Mouse (Mus musculus) spleen, adult 2 months (tissue): Measurements from ENCODE around the gene Srd5a1. TPM values are rescaled to one million over a fixed set of nuclear protein-coding genes. Genes with fewer than 3 reads are reported as not detected.

Experiments used
- DNase-seq, 2 experiments: peaks; one replicate each; pipeline versions ENCODE4 v3.0.0 to v3.0.0-alpha.2; 2012 to 2021; ENCODE audit warnings: low spot score in 2 of 2, low read depth in 1 of 2
- H3K27ac ChIP-seq: fragments of 200-500 bp; 2 replicates; pipeline ENCODE4 v1.5.1; 2012; ENCODE audit warnings: low read length, inconsistent platforms; ENCODE audit not compliant: insufficient read depth
- H3K27me3 ChIP-seq: fragments of 200-500 bp; 2 replicates; pipeline ENCODE4 v1.6.1; 2012; ENCODE audit warnings: mild to moderate bottlenecking, moderate library complexity, low read length, inconsistent platforms; ENCODE audit not compliant: control insufficient read depth, insufficient read depth
- H3K36me3 ChIP-seq: fragments of 200-500 bp; 2 replicates; pipeline ENCODE4 v1.6.1; 2012; ENCODE audit warnings: mild to moderate bottlenecking, low read length, inconsistent platforms; ENCODE audit not compliant: control insufficient read depth, insufficient read depth
- H3K4me1 ChIP-seq: fragments of 200-500 bp; 2 replicates; pipeline ENCODE4 v1.6.1; 2011; ENCODE audit warnings: inconsistent platforms; ENCODE audit not compliant: control insufficient read depth, insufficient read depth, insufficient read length
- H3K4me3 ChIP-seq: fragments of 200-500 bp; 2 replicates; pipeline ENCODE4 v1.5.1; 2011; ENCODE audit warnings: mild to moderate bottlenecking, inconsistent platforms; ENCODE audit not compliant: insufficient read depth, insufficient read length; ENCODE audit errors: extremely low read depth
- CTCF ChIP-seq: fragments of 200-500 bp; IDR thresholded peaks from 2 replicates; pipeline ENCODE4 v1.5.1; 2011; ENCODE audit warnings: mild to moderate bottlenecking, inconsistent platforms; ENCODE audit not compliant: insufficient read depth, insufficient read length, insufficient replicate concordance; ENCODE audit errors: extremely low read depth
- POLR2A ChIP-seq: fragments of 200-500 bp; IDR thresholded peaks from 2 replicates; pipeline ENCODE4 v1.6.1; 2011; ENCODE audit warnings: low read depth, low read length, inconsistent platforms
- WGBS: fragments of 180-500 bp; shearing (Covaris S2); methylation state at CpG from one replicate; pipeline ENCODE4 v1.1.7; 2018; 5-methylcytosine and 5-hydroxymethylcytosine counted together
- polyA plus RNA-seq: library from polyadenylated mRNA; depleted of rRNA; stranded (reverse); fragments of >200 nt; gene quantifications from 2 replicates; pipeline ENCODE4 v1.2.3, GENCODE M21; 2012

Gene Srd5a1
- polyA plus RNA-seq, 1 experiment, result 0.82 TPM

- Histone ChIP-seq H3K4me3 (no peak overlapping the region), H3K27me3 (no peaks in the 10 kb centered on the region), H3K27ac (no peak overlapping the region), H3K36me3 (no peaks in the 10 kb centered on the region), H3K4me1 (no peaks in the 10 kb centered on the region)
- WGBS, result 88% methylated on average over 12 of the region's 12 CpGs
- DNase-seq, result no peak
- TF ChIP-seq POLR2A, result no peak
- no peak for TF ChIP-seq CTCF
These were observed 48.3 kb downstream of the Srd5a1 start for GRCm38 (mm10) chr13:69562654-69563574.

- Histone ChIP-seq H3K4me3 (no peak overlapping the region), H3K4me1 (no peaks in the 10 kb centered on the region), H3K27ac (no peak overlapping the region), H3K36me3 (no peaks in the 10 kb centered on the region), H3K27me3 (no peaks in the 10 kb centered on the region)
- TF ChIP-seq CTCF (no peak), POLR2A (no peak)
- no peak for DNase-seq
- WGBS, result 86% methylated on average over 9 of the region's 9 CpGs
These were observed 49.2 kb downstream of the Srd5a1 start for GRCm38 (mm10) chr13:69562004-69562403.

- Histone ChIP-seq H3K36me3 (no peaks in the 10 kb centered on the region), H3K27me3 (no peaks in the 10 kb centered on the region), H3K4me1 (no peaks in the 10 kb centered on the region), H3K4me3 (no peak overlapping the region), H3K27ac (no peak overlapping the region)
- 75% methylated on average over 13 of the region's 13 CpGs for WGBS
- no peak for TF ChIP-seq CTCF
- no peak for TF ChIP-seq POLR2A
- no peak for DNase-seq
These were observed 51.8 kb downstream of the Srd5a1 start for GRCm38 (mm10) chr13:69559291-69559961.

- 82% methylated on average over 6 of the region's 6 CpGs for WGBS
- Histone ChIP-seq H3K4me1 (no peaks in the 10 kb centered on the region), H3K27me3 (no peaks in the 10 kb centered on the region), H3K27ac (no peak overlapping the region), H3K36me3 (no peaks in the 10 kb centered on the region), H3K4me3 (no peak overlapping the region)
- DNase-seq, result no peak
- TF ChIP-seq POLR2A (no peak), CTCF (no peak)
These were observed 53.1 kb downstream of the Srd5a1 start for GRCm38 (mm10) chr13:69558098-69558660.

DNA sequence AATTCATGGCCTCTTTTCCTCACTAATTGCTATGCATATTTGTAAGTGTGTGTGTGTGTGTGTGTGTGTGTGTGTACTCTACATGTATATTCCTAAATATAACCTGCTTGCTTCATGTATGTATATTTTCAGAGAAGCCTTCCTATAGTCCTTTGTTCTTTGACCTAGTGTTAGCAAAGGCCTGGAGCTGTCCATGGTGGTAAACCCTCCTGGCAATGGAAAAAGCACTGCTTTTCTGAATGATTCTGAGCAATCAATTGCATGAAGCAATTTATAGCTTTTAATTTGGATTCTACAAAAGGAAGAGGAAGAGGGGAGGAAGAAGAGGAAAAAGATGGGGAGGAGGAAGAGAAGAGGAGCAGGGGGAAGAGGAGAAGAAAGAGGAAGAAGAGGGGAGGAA is 54.5 kb downstream of the Srd5a1 start:
- TF ChIP-seq CTCF (no peak), POLR2A (no peak)
- no peak overlapping the region for H3K27ac ChIP-seq
- H3K4me3 ChIP-seq, result no peak overlapping the region
- H3K4me1 ChIP-seq, result no peaks in the 10 kb centered on the region
- no peaks in the 10 kb centered on the region for H3K27me3 ChIP-seq
- DNase-seq, result no peak
- no peaks in the 10 kb centered on the region for H3K36me3 ChIP-seq

DNA sequence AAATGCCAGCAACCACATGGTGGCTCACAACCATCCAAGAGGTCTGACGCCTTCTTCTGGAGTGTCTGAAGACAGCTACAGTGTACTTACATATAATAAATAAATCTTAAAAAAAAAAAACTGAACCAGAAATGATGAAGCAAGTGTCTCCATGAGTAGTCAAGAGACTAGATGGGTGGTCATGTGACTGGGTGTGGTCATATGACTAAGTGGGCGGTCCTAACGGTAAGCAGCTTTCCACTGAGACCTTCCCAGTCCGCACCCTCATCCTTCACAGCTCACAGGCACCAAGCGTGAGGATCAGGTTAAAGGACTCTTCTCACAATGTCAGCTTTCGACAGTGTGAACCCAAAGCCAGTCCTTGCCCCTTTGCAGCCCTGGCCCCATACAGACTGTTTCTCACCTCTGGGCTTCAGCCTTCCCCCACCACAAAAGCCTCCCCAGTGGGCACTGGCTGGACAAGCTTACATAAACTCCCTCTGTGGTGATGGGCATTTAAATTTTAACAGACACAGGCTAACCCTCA is 55.2 kb downstream of the Srd5a1 start:
- Histone ChIP-seq H3K4me3 (no peak overlapping the region), H3K36me3 (no peaks in the 10 kb centered on the region), H3K27ac (no peak overlapping the region), H3K4me1 (no peaks in the 10 kb centered on the region), H3K27me3 (no peaks in the 10 kb centered on the region)
- DNase-seq, result no peak
- no peak for TF ChIP-seq CTCF
- no peak for TF ChIP-seq POLR2A
- 79% methylated on average over 6 of the region's 6 CpGs for WGBS
